Mouse (Mus musculus): ENCODE data around the gene Chd3. TPM values are rescaled to one million over a fixed set of nuclear protein-coding genes. Genes with fewer than 3 reads are reported as not detected.

Gene Chd3
- polyA plus RNA-seq, 1 experiment from 2014 or later: 130 TPM

DNA sequence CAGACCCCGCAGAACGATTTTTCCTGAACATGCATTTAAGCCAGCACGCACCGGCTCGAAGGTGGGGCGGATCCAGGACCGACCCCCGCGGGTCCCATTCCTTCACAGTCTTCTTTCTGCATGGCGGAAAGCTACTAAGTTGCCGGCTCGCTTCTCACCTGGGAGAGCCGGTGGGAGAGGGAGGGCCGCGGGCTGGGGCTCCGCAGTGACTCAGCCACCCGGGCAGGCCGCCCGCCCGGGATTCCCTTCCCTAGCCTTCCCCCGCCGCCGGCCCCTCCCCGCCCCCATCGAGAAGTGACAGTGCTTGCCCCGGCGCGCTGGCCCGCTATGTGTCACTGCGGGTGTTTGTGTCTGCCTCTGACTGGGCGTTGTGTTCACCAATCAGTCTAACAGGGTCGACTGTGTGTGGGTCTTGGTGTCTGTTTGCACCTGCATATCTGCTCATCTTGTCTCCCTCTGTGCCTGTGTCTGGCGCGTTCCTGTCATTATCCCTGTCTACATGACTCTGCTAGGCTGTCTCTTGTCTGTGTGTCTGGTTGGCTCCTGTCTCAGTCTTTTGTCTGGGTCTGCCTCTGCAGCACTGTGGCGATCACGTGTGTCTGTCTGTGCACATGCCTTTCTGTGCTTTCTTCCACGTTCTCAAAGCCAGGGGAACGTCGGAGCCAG, 42.5 kb upstream of the Chd3 start:
- Histone ChIP-seq H3K36me3 (peaks cover 24% of the 10 kb centered on the region), H3K4me1 (peaks cover 53% of the 10 kb centered on the region), H3K9me3 (no peaks in the 10 kb centered on the region), H3K9ac (peak overlapping the region; percentile 90), H3K4me2 (replicated peaks) (peak overlapping the region; percentile 98), H3K27ac (peak overlapping the region; percentile 99), H3K4me3 (peak overlapping the region; percentile 84), H3K27me3 (no peaks in the 10 kb centered on the region)
- no peak for ATAC-seq (ENCODE audit: insufficient number of reproducible peaks, insufficient read depth, low FRiP score, low TSS enrichment)
- under 1% methylated on average over 39 of the region's 39 CpGs for WGBS

DNA sequence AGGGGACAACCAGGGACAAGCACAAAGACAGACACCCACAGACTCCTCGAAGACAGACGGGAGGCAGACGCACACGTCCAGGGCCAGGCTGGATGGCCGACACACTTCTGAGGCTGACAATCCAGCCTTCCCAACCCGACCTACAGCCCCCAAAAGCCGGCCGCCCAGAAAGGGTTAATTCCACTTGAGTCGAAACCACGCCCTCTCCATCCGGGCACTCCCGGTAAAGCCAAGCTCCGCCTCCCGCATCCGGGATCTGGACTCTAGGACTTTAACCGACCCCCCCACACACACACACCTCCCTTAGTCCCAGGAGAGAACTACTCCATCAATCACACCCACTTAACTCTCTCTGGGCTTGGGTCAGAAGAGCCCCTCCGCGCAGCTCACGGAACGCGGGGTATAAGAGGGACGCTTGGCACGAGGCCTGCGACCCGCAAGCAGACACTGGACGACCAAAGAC, 41.9 kb upstream of the Chd3 start:
- under 1% methylated on average over 26 of the region's 26 CpGs for WGBS
- peak overlapping the region; percentile 84 for H3K4me3 ChIP-seq
- H3K9ac ChIP-seq: peak overlapping the region; percentile 90
- ATAC-seq (ENCODE audit: insufficient number of reproducible peaks, insufficient read depth, low FRiP score, low TSS enrichment): 0 out of 2 replicates have a peak, but pooled peaks have one; percentile 6
- H3K4me2 ChIP-seq (replicated peaks): peak overlapping the region; percentile 98
- H3K27me3 ChIP-seq: no peaks in the 10 kb centered on the region
- H3K9me3 ChIP-seq: no peaks in the 10 kb centered on the region
- H3K36me3 ChIP-seq: peaks cover 29% of the 10 kb centered on the region
- peak overlapping the region; percentile 99 for H3K27ac ChIP-seq
- H3K4me1 ChIP-seq: peaks cover 51% of the 10 kb centered on the region

DNA sequence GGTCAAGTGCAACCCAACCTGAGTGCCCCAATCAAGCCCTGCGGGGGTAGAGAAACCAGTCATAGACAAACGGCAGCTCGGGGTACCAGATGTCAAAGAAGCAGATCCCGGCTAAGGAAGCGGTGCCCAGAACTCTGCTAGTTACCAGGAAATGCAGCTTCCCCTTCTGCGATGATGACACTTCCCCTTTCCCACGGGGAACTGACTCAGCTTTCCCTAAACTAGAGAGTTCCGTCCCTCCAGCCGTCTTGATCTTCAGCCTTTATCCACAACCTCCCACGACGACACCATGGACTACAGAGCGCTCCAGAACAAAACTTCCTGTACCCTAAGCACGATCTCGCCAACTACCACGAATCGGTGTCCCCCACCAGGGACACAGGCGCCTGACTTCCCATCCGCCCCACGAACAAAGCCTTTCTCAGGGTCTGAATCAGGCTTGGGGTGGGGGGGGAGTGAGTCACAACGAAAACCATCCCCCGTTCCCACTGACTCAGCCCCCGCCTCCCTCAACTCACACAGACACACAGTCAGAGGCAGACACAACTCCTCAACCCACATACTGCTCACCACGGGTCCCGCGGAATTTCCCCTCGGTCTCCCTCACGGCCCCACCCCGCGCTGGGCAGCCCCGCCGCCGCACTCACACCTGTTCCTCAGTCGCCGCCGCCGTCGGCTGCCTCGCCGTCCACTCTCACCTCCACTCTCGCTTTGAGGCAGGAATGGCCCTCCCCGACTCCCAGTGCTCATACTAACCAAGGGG, 41.3 kb upstream of the Chd3 start:
- H3K9me3 ChIP-seq: no peaks in the 10 kb centered on the region
- peaks cover 36% of the 10 kb centered on the region for H3K36me3 ChIP-seq
- peak overlapping the region; percentile 98 for H3K4me2 ChIP-seq (replicated peaks)
- peaks cover 51% of the 10 kb centered on the region for H3K4me1 ChIP-seq
- H3K27me3 ChIP-seq: no peaks in the 10 kb centered on the region
- H3K4me3 ChIP-seq: peak overlapping the region; percentile 84
- WGBS: under 1% methylated on average over 41 of the region's 41 CpGs
- H3K27ac ChIP-seq: peak overlapping the region; percentile 99
- ATAC-seq (ENCODE audit: insufficient number of reproducible peaks, insufficient read depth, low FRiP score, low TSS enrichment): no peak
- peak overlapping the region; percentile 90 for H3K9ac ChIP-seq

DNA sequence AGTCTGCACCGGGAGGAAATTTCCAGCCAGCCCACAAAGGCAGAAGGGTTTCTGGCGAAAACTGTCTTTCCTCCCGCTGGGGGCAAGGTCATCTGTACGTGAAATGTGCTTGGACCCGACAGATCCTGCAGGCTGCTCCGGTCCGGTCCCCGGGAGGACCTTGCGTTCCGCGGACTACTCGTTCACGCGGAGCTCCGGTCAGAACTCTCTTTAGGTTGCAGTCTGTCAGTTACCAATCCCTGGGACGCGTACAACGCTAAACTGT, 40.8 kb upstream of the Chd3 start:
- peaks cover 48% of the 10 kb centered on the region for H3K4me1 ChIP-seq
- 1% methylated on average over 18 of the region's 18 CpGs for WGBS
- ATAC-seq (ENCODE audit: insufficient number of reproducible peaks, insufficient read depth, low FRiP score, low TSS enrichment): no peak
- no peaks in the 10 kb centered on the region for H3K9me3 ChIP-seq
- peaks cover 41% of the 10 kb centered on the region for H3K36me3 ChIP-seq
- peak overlapping the region; percentile 98 for H3K4me2 ChIP-seq (replicated peaks)
- peak overlapping the region; percentile 99 for H3K27ac ChIP-seq
- H3K27me3 ChIP-seq: no peaks in the 10 kb centered on the region
- H3K4me3 ChIP-seq: peak overlapping the region; percentile 84
- peak overlapping the region; percentile 90 for H3K9ac ChIP-seq

- no peaks in the 10 kb centered on the region for H3K27me3 ChIP-seq
- H3K9me3 ChIP-seq: no peaks in the 10 kb centered on the region
- peaks cover 44% of the 10 kb centered on the region for H3K4me1 ChIP-seq
- H3K27ac ChIP-seq: peak overlapping the region; percentile 99
- under 1% methylated on average over 46 of the region's 46 CpGs for WGBS
- H3K36me3 ChIP-seq: peaks cover 45% of the 10 kb centered on the region
- H3K4me2 ChIP-seq (replicated peaks): peak overlapping the region; percentile 98
- peak overlapping the region; percentile 90 for H3K9ac ChIP-seq
- ATAC-seq (ENCODE audit: insufficient number of reproducible peaks, insufficient read depth, low FRiP score, low TSS enrichment): peak; percentile 29
- peak overlapping the region; percentile 84 for H3K4me3 ChIP-seq
Measured at GRCm38 (mm10) chr11:69409378-69410044, 40.3 kb upstream of the Chd3 start.

GRCm38 (mm10) chr11:69408541-69409377, 39.6 kb upstream of the Chd3 start:
- H3K9ac ChIP-seq: peak overlapping the region; percentile 90
- ATAC-seq (ENCODE audit: insufficient number of reproducible peaks, insufficient read depth, low FRiP score, low TSS enrichment): peak; percentile 64
- H3K27me3 ChIP-seq: no peaks in the 10 kb centered on the region
- peak overlapping the region; percentile 98 for H3K4me2 ChIP-seq (replicated peaks)
- peaks cover 36% of the 10 kb centered on the region for H3K4me1 ChIP-seq
- H3K4me3 ChIP-seq: peak overlapping the region; percentile 84
- peak overlapping the region; percentile 99 for H3K27ac ChIP-seq
- WGBS: 1% methylated on average over 33 of the region's 33 CpGs
- no peaks in the 10 kb centered on the region for H3K9me3 ChIP-seq
- H3K36me3 ChIP-seq: peaks cover 53% of the 10 kb centered on the region

GRCm38 (mm10) chr11:69407724-69408004, 38.5 kb upstream of the Chd3 start:
- Histone ChIP-seq H3K9ac (no peak overlapping the region; the same call in 1 of the 2 replicates), H3K4me2 (replicated peaks) (0 out of 2 replicates have a peak overlapping the region, but pooled peaks have one; percentile 98), H3K36me3 (peaks cover 59% of the 10 kb centered on the region), H3K4me1 (peaks cover 25% of the 10 kb centered on the region), H3K4me3 (no peak overlapping the region), H3K27me3 (no peaks in the 10 kb centered on the region), H3K9me3 (no peaks in the 10 kb centered on the region), H3K27ac (no peak overlapping the region)
- 84% methylated on average over 4 of the region's 4 CpGs for WGBS
- no peak for ATAC-seq (ENCODE audit: insufficient number of reproducible peaks, insufficient read depth, low FRiP score, low TSS enrichment)

- no peak for ATAC-seq (ENCODE audit: insufficient number of reproducible peaks, insufficient read depth, low FRiP score, low TSS enrichment)
Measured at GRCm38 (mm10) chr11:69406867-69407723, 37.9 kb upstream of the Chd3 start.

GRCm38 (mm10) chr11:69406282-69406681, 37.1 kb upstream of the Chd3 start:
- H3K4me1 ChIP-seq: peaks cover 16% of the 10 kb centered on the region
- no peak overlapping the region for H3K27ac ChIP-seq
- no peak for ATAC-seq (ENCODE audit: insufficient number of reproducible peaks, insufficient read depth, low FRiP score, low TSS enrichment)
- peak overlapping the region; percentile 15; the same call in 1 of the 2 replicates for H3K9ac ChIP-seq
- H3K4me3 ChIP-seq: no peak overlapping the region
- no peaks in the 10 kb centered on the region for H3K27me3 ChIP-seq
- 79% methylated on average over 19 of the region's 19 CpGs for WGBS
- no peak overlapping the region for H3K4me2 ChIP-seq (replicated peaks)
- no peaks in the 10 kb centered on the region for H3K9me3 ChIP-seq
- H3K36me3 ChIP-seq: peaks cover 68% of the 10 kb centered on the region

More at GRCm38 (mm10) chr11:69406867-69407723, 37.9 kb upstream of the Chd3 start:
- peaks cover 60% of the 10 kb centered on the region for H3K36me3 ChIP-seq
- H3K4me3 ChIP-seq: 0 out of 2 replicates have a peak overlapping the region, but pooled peaks have one; percentile 12
- H3K27me3 ChIP-seq: no peaks in the 10 kb centered on the region
- no peak overlapping the region for H3K27ac ChIP-seq
- 0 out of 2 replicates have a peak overlapping the region, but pooled peaks have one; percentile 98 for H3K4me2 ChIP-seq (replicated peaks)
- H3K9ac ChIP-seq: no peak overlapping the region
- 88% methylated on average over 16 of the region's 16 CpGs for WGBS
- H3K4me1 ChIP-seq: peaks cover 19% of the 10 kb centered on the region
- H3K9me3 ChIP-seq: no peaks in the 10 kb centered on the region

DNA sequence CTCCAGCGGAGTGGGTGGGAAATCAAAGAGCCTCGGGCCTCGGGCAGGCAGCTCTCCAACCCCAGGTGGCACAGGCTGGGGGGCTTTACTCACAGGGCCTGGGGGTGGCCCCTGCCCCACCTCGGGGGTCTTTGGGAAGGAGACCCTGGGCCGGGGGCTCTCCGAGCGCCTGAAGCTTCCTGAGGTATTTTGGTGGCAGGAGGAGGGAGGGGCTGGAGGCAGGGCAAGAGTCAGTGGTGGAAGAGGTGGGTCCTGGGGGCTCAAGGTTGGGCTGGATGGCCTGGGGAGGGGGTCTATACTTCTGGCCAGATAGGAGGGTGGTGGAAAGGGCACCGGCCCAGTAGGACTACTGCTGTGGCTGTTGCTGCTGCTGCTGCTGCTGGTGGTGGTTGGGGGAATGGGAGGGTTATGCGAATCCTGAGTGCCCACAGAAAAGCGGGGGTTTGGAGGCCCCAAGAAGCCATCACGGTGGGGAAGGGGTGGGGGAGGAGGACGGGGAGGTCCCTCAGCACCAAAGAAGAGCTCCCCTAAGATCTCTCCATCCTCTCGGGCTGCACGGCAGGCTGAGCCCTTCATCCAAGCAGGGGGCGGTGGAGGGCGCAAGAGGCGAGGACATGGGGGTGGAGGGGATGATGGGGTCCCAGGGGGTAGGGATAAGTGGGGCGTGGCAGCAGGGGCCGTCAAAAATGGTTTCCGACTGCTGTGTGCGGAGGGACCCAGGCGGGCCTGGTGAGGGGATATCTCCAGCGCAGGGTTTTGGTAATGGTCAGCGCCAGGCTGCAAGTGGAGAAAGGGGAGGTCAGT, 36.4 kb upstream of the Chd3 start:
- H3K27ac ChIP-seq: no peak overlapping the region
- no peak overlapping the region for H3K4me2 ChIP-seq (replicated peaks)
- H3K9ac ChIP-seq: no peak overlapping the region
- ATAC-seq (ENCODE audit: insufficient number of reproducible peaks, insufficient read depth, low FRiP score, low TSS enrichment): no peak
- H3K4me3 ChIP-seq: no peak overlapping the region
- H3K36me3 ChIP-seq: peaks cover 75% of the 10 kb centered on the region
- no peaks in the 10 kb centered on the region for H3K9me3 ChIP-seq
- WGBS: 88% methylated on average over 24 of the region's 24 CpGs
- H3K27me3 ChIP-seq: no peaks in the 10 kb centered on the region
- H3K4me1 ChIP-seq: peaks cover 16% of the 10 kb centered on the region
